ENCODE assay signal across 1 mouse cellular context in the genomic region with DNA sequence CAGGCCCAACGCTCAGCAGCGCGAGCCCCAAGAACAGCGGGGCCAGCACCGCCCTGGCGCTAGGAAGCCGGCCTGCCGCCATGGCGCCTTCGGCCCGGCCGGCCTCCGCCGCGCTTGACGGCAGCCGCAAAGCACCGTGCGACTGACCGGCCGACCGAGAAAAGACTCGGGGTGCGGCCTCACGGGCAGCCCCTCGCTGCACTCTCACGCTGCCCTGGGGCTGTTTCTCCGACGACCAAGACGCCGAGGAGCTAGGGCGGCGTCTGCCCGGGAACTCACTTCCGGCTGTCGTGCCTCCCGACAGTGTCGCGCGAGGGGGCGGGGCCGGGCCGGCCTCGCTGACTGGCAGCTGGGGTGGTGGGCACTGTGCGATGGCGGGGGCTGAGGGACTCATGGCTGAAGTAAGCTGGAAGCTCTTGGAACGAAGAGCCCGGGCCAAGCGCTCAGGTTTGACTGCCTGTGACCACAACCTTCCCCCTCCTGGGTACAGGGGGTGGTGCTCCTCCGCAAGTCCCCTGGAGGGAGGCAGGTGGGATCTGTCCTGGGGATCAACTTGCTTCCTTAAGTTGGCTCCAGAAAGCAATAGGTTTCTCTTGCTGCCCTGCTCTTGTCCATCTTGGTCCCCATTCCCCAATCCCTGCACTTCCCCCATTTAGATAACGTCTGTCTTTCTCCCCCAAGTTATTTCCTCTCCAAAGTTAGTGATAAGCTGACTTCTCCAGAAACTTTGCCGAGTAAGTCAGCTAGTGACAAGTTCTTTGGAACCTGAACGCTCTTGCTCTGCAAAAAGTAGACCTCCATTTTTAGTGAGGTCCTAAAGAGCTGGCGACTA.
TF ChIP-seq lines count a peak whose summit lies in the region.

TSS of gene Itfg1 (minus strand) at position 265 of the 832 bp plus-strand sequence.
TSS of gene Phkb (plus strand) at position 303 of the 832 bp plus-strand sequence.

TF ChIP-seq in C2C12, 6 proteins besides CTCF, POLR2A, EP300 and RAD21 (continued from another document):
- no peak for TF ChIP-seq FOSL1 (IDR thresholded peaks at IDR 0.05; ENCODE audit: insufficient read depth, low read length, poor library complexity, severe bottlenecking)
